Mouse (Mus musculus): ENCODE results near the gene C87436.

DNA sequence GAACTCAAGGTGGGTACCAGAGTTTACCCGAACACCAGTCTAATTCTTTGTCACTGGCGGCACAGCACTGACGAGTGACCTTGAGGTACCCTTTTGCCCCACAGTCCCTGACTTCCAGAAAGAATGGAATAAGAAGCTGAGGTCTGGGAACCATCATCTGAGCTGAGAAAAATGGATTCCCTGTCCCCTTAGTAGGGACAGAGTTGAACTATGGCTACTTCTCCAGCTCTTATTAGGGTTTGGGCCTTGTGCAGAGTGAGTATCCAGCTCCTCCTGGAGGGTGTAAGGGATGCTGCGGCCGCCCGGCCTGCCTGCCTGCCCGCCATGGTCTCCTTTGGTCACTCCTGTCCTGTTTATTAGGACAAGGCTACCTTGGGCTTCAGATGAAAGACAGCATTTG is 34.9 kb downstream of the C87436 start:
- TF ChIP-seq MYC (IDR thresholded peaks at IDR 0.05; ENCODE audit: low read depth, low read length), result no peak
- TF ChIP-seq EP300 (IDR thresholded peaks at IDR 0.05; ENCODE audit: low read length), result no peak
- no peak for TF ChIP-seq TBP (conservative IDR thresholded peaks at IDR 0.05; ENCODE audit: low read depth, low read length)
- TF ChIP-seq CTCF (conservative IDR thresholded peaks at IDR 0.05 in 1 of 2, IDR thresholded peaks at IDR 0.05 in 1 of 2; ENCODE audit: low read depth in 2 of 2, low read length in 2 of 2), result peak in 1 of 2 experiments; percentile 43; a peak in 2 of 4 replicates
- TF ChIP-seq POLR2A (IDR thresholded peaks at IDR 0.05; ENCODE audit: low read depth, low read length), result no peak
- no peak for TF ChIP-seq PAX5 (IDR thresholded peaks at IDR 0.05; ENCODE audit: low read length)
- TF ChIP-seq ZMIZ1 (IDR thresholded peaks at IDR 0.05; ENCODE audit: low read depth, low read length), result no peak
